Mouse (Mus musculus): ENCODE measurements around the gene Gm9887.
"Not testable (repeated sequence)": the region's sequence is repeated elsewhere in the genome, so short reads cannot be mapped to it uniquely, and the experiment has no call there.

GRCm38 (mm10) chr12:69363110-69363509 lies 9.1 kb downstream of the Gm9887 start:
- TF ChIP-seq POLR2A (IDR thresholded peaks at IDR 0.05; ENCODE audit: extremely low read depth, insufficient read depth, low read length); CTCF (IDR thresholded peaks at IDR 0.05; ENCODE audit: low read depth, low read length): not testable (repeated sequence)

All from liver, adult 2 months (tissue).